Mouse (Mus musculus) limb, embryonic 14.5 days (tissue): Measurements from ENCODE around the gene Tmprss7. TPM values are rescaled to one million over a fixed set of nuclear protein-coding genes. Genes with fewer than 3 reads are reported as not detected.

Experiments used
- ATAC-seq: fragments of 200-750 bp; cut with Nextera tagmentation; 2 replicates; pipeline ENCODE4 v1.8.0; 2017; ENCODE audit warnings: low read depth, moderate number of reproducible peaks, moderate TSS enrichment; ENCODE audit not compliant: low FRiP score
- DNase-seq: peaks from one replicate; pipeline ENCODE4 v3.0.0-alpha.2; 2015; ENCODE audit warnings: low spot score
- H3K27ac ChIP-seq: fragments of 300-500 bp; sonication (generic); replicated peaks from 2 replicates; pipeline ENCODE4 v1.5.1; 2014; ENCODE audit warnings: low read depth, mild to moderate bottlenecking, low read length, moderate library complexity, mixed read lengths
- H3K27me3 ChIP-seq: fragments of 300-500 bp; sonication (generic); 2 replicates; pipeline ENCODE4 v1.6.1; 2014; ENCODE audit warnings: low read length, mixed read lengths; ENCODE audit not compliant: control insufficient read depth, insufficient read depth
- H3K36me3 ChIP-seq: fragments of 300-500 bp; sonication (generic); 2 replicates; pipeline ENCODE4 v1.6.1; 2014; ENCODE audit warnings: mild to moderate bottlenecking, low read length, moderate library complexity, mixed read lengths; ENCODE audit not compliant: control insufficient read depth, insufficient read depth
- H3K4me1 ChIP-seq: fragments of 300-500 bp; sonication (generic); 2 replicates; pipeline ENCODE4 v1.6.1; 2014; ENCODE audit warnings: antibody characterized with exemption, low read length, mixed read lengths; ENCODE audit not compliant: control insufficient read depth, insufficient read depth
- H3K4me2 ChIP-seq: fragments of 300-500 bp; sonication (generic); replicated peaks from 2 replicates; pipeline ENCODE4 v1.6.1; 2014; ENCODE audit warnings: low read depth, mild to moderate bottlenecking, low read length, moderate library complexity; ENCODE audit not compliant: severe bottlenecking
- H3K4me3 ChIP-seq: fragments of 300-500 bp; sonication (generic); replicated peaks from 2 replicates; pipeline ENCODE4 v1.5.1; 2014; ENCODE audit warnings: low read length
- H3K9ac ChIP-seq: fragments of 300-500 bp; sonication (generic); 2 replicates; pipeline ENCODE4 v1.6.1; 2014; ENCODE audit warnings: mild to moderate bottlenecking, low read depth, low read length, moderate library complexity; ENCODE audit not compliant: severe bottlenecking
- H3K9me3 ChIP-seq: fragments of 300-500 bp; sonication (generic); 2 replicates; pipeline ENCODE4 v1.6.1; 2016; ENCODE audit warnings: low read length; ENCODE audit not compliant: control insufficient read depth
- POLR2A ChIP-seq: fragments of 200-500 bp; IDR thresholded peaks from 2 replicates; pipeline ENCODE4 v1.8.0; 2012; ENCODE audit warnings: inconsistent platforms, mild to moderate bottlenecking, moderate library complexity, borderline replicate concordance; ENCODE audit not compliant: insufficient read depth, insufficient read length; ENCODE audit errors: extremely low read depth
- WGBS: fragments of 180-500 bp; shearing (Covaris S2); extraction: QIAGEN DNeasy Blood & Tissue Kit; methylation state at CpG from one replicate; pipeline ENCODE4 v1.1.7; 2014; 5-methylcytosine and 5-hydroxymethylcytosine counted together
- polyA plus RNA-seq, 2 experiments: library from polyadenylated mRNA; depleted of rRNA in 1 of 2; stranded (reverse) in 1 of 2; unstranded in 1 of 2; fragments of >200 nt; fragmentation: Nextera tagmentation in 1 of 2; extraction: Ambion mirVana in 1 of 2; gene quantifications; 2 replicates each; pipeline versions ENCODE4 v1.2.1 to v1.2.3; 2012 to 2014

Tmprss7 gene
- polyA plus RNA-seq, 2 experiments = 0.11 to 0.49 TPM

GRCm38 (mm10) chr16:45699301-45699700 is 5.8 kb upstream of the Tmprss7 start:
- ATAC-seq = no peak
- Histone ChIP-seq H3K27me3 (no peaks in the 10 kb centered on the region), H3K9ac (no peak overlapping the region), H3K4me3 (no peak overlapping the region), H3K4me2 (no peak overlapping the region), H3K9me3 (no peaks in the 10 kb centered on the region), H3K36me3 (no peaks in the 10 kb centered on the region), H3K4me1 (no peaks in the 10 kb centered on the region), H3K27ac (no peak overlapping the region)
- WGBS = 63% methylated on average over 5 of the region's 5 CpGs
- TF ChIP-seq POLR2A = no peak
- DNase-seq = no peak

DNA sequence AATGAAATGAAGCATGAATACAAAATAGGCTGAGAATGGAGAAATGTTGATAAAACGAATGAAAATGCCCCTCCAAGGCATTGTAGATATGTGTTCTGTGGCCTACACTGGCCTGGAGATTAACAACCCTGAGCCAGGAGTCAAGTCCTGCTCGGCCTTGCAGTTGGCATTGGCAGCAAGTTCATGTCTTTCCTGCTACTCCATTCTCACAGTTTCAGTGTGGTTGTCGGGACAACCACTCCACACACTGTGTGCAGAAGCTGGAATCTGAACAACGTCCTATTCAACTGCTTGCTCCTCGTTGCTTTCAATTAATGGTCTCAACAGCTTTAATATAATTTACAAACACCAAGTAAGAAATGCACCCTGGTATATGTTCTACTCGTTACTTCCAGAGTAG is 4.5 kb upstream of the Tmprss7 start:
- no peak for TF ChIP-seq POLR2A
- no peaks in the 10 kb centered on the region for H3K27me3 ChIP-seq
- WGBS = 78% methylated on average over 6 of the region's 6 CpGs
- no peak for ATAC-seq
- no peak overlapping the region for H3K4me3 ChIP-seq
- no peak overlapping the region for H3K4me2 ChIP-seq
- H3K27ac ChIP-seq = no peak overlapping the region
- H3K36me3 ChIP-seq = no peaks in the 10 kb centered on the region
- no peaks in the 10 kb centered on the region for H3K9me3 ChIP-seq
- no peaks in the 10 kb centered on the region for H3K4me1 ChIP-seq
- H3K9ac ChIP-seq = no peak overlapping the region
- no peak for DNase-seq

DNA sequence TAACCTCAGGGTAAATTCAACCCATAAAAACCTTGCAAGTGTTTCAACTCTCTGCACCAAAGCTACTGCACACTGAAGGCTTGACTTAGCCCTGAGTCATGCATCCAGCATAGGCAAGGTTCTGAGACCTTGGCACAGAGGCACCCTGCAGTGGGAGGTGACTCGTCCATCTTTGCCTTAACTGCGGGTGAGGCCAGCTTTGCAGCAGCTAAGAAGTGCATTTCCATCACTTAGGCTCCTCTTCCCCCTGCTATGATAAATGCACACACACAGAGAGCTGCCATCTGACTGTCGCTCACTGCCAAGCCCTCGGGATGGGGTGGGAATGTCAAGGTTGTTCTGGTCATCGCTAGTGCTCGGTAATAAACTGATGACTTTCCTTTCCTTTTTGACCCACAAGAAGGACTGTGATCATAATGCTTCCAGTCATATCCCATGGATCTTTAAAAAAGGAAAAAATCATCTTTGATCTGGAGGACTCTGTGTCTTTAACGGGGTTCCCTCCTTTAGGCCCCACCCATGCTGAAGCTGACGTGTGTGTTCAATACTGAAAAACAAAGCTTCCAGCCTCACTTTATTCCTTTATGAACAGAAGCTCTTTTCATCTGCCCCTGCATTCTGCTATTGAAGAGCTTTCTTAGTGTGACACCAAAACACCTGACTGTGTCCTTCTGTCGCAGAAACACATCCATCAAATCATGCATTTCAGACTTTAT is 2.1 kb upstream of the Tmprss7 start:
- DNase-seq (no peak), ATAC-seq (no peak)
- Histone ChIP-seq H3K4me1 (no peaks in the 10 kb centered on the region), H3K36me3 (no peaks in the 10 kb centered on the region), H3K4me2 (no peak overlapping the region), H3K27ac (no peak overlapping the region), H3K4me3 (no peak overlapping the region), H3K9me3 (no peaks in the 10 kb centered on the region), H3K9ac (no peak overlapping the region), H3K27me3 (no peaks in the 10 kb centered on the region)
- TF ChIP-seq POLR2A = no peak
- 77% methylated on average over 9 of the region's 9 CpGs for WGBS

DNA sequence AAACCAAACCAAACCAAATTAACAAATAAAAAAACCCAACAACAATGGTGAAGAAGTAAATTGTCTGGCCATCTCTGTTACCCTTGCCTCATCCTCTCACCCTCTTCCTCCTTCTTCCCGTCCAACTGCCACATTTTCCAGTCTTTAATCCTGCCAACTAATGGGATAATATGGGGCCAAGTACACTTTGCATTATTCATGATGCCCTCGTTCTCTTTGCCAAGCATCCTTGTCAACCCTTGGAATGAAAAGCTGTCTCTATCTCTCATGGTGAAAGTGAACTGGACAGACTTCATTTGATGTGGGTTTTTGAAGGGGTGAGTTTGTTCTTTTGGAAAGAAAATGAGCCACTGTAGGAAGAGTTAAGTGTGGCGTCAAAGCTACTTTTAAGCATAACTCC is 607 bp downstream of the Tmprss7 start:
- no peaks in the 10 kb centered on the region for H3K36me3 ChIP-seq
- WGBS = 78% methylated on average over 3 of the region's 3 CpGs
- H3K4me1 ChIP-seq = no peaks in the 10 kb centered on the region
- no peak overlapping the region for H3K9ac ChIP-seq
- H3K4me3 ChIP-seq = no peak overlapping the region
- no peak overlapping the region for H3K27ac ChIP-seq
- no peak overlapping the region for H3K4me2 ChIP-seq
- no peaks in the 10 kb centered on the region for H3K9me3 ChIP-seq
- H3K27me3 ChIP-seq = no peaks in the 10 kb centered on the region
- DNase-seq (no peak), ATAC-seq (no peak)
- no peak for TF ChIP-seq POLR2A

DNA sequence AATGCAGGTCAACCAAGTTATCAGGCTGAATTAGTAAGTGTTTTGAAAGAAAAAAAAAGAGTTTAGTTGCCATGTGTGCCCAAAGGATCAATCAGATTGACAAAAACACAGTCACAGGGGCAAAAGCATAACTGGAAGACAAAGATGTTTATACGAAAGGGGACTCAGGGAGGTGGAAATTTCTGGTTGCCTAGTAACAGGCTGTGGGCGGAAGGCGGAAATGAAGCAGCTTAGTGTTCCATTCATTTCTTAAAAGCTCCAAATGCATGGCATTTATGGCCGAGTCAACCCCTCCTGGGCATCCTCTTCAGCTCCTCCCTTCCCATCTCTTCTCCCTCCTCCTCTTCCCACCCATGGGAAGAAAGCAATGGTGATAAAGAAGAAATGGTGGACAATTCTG is 3.3 kb downstream of the Tmprss7 start:
- no peaks in the 10 kb centered on the region for H3K27me3 ChIP-seq
- no peak overlapping the region for H3K9ac ChIP-seq
- 49% methylated on average over 4 of the region's 4 CpGs for WGBS
- H3K36me3 ChIP-seq = no peaks in the 10 kb centered on the region
- ATAC-seq = no peak
- DNase-seq = no peak
- H3K27ac ChIP-seq = no peak overlapping the region
- no peak overlapping the region for H3K4me2 ChIP-seq
- no peaks in the 10 kb centered on the region for H3K4me1 ChIP-seq
- TF ChIP-seq POLR2A = no peak
- H3K9me3 ChIP-seq = no peaks in the 10 kb centered on the region
- no peak overlapping the region for H3K4me3 ChIP-seq
